Mouse (Mus musculus): ENCODE data around the gene Clec16a.

GRCm38 (mm10) chr16:10499122-10499521 is 46.0 kb upstream of the Clec16a start:
- TF ChIP-seq CTCF (IDR thresholded peaks at IDR 0.05; ENCODE audit: control insufficient read depth, insufficient read depth, low read length) (no peak), POLR2A (IDR thresholded peaks at IDR 0.05; ENCODE audit: borderline replicate concordance, control insufficient read depth, low read depth, low read length) (no peak)
